Mouse (Mus musculus) megakaryocyte, embryonic 14.5 days (primary cell): Measurements from ENCODE around the gene Acads.

Source experiments
- FLI1 ChIP-seq: IDR thresholded peaks from 2 replicates; pipeline ENCODE4 v1.6.1; 2012; ENCODE audit warnings: low read length, inconsistent platforms, mixed read lengths
- GATA1 ChIP-seq: IDR thresholded peaks from 3 replicates; pipeline ENCODE4 v1.6.1; 2012; ENCODE audit warnings: mixed read lengths, low read length, inconsistent platforms, borderline replicate concordance

- TF ChIP-seq GATA1 = no peak
- TF ChIP-seq FLI1 = no peak
These were observed 20.0 kb upstream of the Acads start for GRCm38 (mm10) chr5:115139124-115139523.
